Mouse (Mus musculus): ENCODE measurements around the gene Cd19.

Cd19 gene

DNA sequence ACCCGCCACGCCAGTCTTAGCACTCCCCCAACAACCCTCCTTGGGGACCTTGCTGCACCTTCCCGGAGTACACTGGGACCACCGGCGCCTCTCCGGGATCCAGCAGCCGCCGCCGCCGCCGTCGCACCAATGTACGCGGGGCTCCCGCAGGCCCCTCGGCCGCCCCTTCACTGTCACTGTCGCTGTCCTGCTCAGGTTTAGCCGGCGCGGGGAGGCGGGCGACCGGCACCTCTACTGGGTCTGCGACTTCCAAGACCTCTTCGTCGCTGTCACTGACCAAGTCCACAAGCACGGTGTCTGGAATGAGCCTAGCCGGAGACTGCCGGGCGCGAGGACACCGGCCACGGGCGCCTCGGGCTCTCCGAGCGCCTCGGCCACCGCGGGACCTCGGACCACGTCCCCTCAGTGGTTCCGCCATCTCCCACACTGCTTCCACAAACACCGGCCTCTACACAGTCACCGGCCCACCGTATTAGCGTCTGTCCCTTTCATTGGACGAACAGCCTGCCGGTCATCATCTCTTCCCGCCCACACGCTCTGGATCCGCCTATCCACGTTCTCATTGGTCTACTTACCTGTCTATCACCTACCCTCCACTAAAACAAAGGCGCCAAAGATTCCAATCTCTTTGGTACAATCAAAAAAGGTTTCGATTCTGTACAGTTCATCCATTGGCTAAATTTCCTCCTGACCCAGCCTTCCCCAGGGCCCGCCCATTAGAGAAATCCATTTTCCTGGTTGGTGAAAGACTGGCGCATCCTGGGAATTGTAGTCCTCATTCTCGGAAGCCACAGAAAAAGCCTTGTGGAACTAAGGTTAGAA lies 18.2 kb downstream of the Cd19 start, which contains the start of gene Nfatc2ip:
Gene Nfatc2ip (minus strand): TSS at position 440 of the 822 bp plus-strand sequence.
- in situ Hi-C loops (cut with MboI; ENCODE audit: unreplicated experiment in 2 of 2) = loop anchor here (5.0 kb wide), 2 partner anchors 41 to 76 kb away; no protein-coding TSS in a partner anchor

DNA sequence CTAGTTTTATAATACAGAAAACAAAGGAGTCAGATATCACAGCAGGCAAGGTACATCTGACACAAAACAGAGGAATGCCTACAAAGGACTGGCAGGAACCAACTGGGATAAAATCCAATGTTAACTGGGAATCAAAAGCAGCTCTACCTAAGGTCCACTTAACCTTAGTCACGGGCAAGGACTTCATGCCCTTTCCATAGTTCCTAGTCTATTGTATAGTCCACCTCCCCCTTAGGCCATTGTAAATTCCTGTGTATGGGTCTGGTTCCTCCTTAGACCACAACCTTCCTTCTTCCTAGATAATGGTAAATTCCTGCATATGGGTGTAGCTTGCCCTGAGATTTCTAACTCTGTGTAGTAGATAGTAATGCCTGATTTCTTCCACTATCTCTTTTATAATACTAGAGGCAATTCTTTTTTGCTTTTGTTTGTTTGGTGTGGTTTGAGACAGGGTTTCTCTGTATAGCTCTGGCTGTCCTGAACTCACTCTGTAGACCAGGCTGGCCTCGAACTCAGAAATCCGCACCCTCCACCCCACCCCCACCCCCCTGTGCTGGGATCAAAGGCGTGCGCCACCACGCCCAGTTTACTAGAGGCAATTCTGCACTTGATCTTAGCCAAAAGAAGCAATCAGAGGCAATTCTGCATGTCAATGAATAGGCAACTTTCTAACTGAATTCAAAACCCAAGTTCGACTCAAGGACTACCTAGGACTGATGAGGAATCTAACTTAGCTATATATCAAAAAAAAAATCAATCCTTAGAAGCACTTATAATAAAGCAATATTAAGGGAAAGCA lies 22.4 kb downstream of the Cd19 start:
- in situ Hi-C loops (cut with MboI; ENCODE audit: unreplicated experiment in 2 of 2) = loop anchor here in 1 of 2 experiments (5.0 kb wide), 1 partner anchor 135 kb away; no protein-coding TSS in a partner anchor

DNA sequence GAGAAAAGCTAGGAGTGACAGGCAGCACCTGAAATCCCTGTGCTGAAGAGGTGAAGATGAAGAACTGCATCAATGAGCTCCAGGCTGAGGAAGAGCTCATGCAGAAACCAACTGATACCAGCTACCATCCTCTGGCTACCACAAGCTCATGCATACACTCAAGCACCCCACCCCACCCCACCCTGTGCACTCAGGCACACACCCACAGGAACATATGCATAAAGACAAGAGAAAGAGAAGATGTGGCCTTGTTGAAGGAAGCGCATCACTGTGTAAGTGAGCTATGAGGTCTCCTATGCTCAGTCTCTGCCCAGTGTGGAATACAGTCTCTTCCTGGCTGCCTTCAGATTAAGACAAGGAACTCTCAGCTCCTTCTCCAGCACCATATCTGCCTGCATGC lies 26.5 kb downstream of the Cd19 start:
- in situ Hi-C loops (cut with MboI; ENCODE audit: unreplicated experiment in 2 of 2) = loop anchor here in 1 of 2 experiments (5.0 kb wide), 1 partner anchor 139 kb away; no protein-coding TSS in a partner anchor

DNA sequence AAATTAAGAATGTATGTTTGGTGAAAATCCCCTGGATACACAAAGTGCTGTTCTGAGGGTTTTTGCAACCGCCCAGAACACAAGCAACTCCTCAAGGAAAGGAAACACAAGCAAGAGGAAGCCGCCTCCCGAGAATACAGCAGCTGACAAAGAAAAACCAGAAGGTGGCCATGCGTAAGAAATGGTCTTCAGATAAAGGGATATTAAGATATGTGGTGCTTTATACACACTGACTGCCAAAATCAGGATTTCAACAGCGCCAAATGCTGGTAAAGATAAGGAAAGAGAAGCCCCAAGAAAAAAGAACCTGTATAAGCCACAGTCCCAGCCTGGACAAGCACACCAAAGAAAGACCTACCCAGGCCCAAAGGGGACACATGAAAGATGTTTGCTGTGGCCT lies 31.1 kb downstream of the Cd19 start:
- in situ Hi-C loops (cut with MboI; ENCODE audit: unreplicated experiment in 2 of 2) = no loop called here

DNA sequence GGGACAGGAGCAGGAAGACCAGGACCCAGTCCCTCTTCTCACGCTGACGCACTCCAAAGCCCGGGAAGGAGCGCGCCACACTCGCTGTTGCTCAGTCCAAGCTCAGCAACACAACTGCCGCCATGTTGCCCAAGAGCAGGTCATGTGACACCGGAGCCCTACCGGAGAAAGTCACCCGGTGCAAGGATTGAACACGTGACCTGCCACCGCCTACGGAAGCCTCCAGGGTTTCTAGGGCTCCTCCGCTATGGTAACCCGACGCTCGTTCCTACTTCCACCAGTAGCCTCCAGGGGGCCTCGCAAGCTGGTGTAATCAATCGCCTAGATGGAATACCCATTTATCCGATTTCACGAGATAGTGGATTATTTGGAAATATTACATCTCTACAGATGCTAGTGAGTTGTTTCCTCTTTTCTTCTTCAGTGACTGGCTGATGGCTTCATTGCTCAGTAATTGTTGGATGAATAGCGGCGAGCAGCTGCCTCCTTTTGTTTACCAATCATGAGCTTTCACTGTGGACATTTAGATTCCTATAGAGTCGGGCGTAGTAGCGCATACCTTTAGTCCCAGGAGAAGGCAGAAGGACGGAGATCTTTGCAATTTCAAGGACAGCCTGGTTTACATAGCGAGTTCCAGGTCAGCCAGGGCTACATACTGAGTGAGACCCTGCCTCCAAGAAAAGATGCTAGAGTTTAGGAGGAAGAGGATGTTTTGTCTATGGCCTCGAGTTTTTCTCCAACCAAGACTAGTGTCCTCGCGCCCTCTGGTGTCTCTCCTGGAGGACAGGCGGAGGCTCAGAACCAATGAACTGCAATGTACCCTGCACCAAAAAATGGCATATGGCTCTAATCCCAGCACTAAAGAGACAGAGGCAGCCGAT lies 37.2 kb downstream of the Cd19 start, which contains the start of gene Spns1:
Gene Spns1 (minus strand): TSS at position 173 of the 881 bp plus-strand sequence.
- in situ Hi-C loops (cut with MboI; ENCODE audit: unreplicated experiment in 2 of 2) = loop anchor here (5.0 kb wide), 2 partner anchors 55 to 115 kb away; no protein-coding TSS in a partner anchor

DNA sequence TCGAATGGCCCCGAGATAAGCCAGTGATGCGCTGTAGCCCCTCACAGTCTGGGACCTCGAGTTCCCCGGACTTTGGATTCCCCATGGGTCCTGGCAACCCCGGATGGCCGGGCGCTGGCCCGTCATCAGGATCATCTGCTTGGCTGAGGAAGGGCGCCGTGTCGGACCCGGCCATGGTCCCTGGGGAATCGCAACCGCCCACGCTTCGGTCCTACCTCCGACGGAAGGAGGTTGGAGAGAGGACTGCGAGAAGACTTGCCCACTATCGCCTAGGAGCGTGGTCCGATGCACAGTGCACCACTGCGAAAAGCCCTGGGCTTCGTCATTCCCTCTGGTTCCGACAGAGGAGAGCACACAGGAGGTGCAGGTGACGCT lies 37.8 kb downstream of the Cd19 start:
- in situ Hi-C loops (cut with MboI; ENCODE audit: unreplicated experiment in 2 of 2) = loop anchor here (5.0 kb wide), 2 partner anchors 55 to 115 kb away; no protein-coding TSS in a partner anchor

DNA sequence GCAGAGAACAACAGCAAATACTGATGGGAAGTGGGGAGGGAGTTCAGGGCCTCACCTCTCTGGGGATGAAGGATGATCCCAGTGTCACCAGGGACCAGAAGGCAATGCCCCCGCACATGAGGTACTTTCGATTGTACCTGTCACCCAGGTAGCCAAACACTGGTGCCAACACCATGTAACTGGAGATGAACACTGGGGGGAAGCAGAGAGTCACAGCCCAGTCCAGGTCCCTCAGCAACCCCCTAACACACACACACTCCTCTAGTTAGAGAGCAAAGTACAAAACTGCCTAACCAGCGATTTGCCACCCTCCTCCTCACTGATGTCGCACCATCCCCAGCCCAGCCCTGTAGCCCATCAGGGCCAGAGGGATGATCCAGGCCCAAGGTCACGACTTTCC lies 39.7 kb downstream of the Cd19 start:
- in situ Hi-C loops (cut with MboI; ENCODE audit: unreplicated experiment in 2 of 2) = loop anchor here (5.0 kb wide), 2 partner anchors 53 to 113 kb away; no protein-coding TSS in a partner anchor

DNA sequence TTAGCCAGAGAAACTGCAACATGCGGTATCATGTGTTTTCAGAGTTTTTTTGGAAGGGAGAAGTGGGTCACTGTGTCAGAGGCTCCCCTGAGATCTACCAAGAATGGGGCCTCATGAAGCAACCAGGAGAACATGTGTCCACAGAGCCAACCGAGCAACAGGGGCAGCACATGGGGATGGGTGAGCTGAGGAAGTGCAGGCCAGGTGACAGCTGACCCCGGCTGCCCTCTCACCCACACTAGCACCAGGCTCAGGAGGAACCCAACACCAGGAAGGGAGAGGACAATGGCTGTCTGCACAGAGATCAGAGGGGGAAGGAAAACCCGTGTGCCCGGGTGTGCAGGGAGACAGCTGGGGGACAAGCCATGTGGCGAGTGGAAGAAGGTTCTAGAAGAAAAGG lies 40.2 kb downstream of the Cd19 start:
- in situ Hi-C loops (cut with MboI; ENCODE audit: unreplicated experiment in 2 of 2) = no loop called here

DNA sequence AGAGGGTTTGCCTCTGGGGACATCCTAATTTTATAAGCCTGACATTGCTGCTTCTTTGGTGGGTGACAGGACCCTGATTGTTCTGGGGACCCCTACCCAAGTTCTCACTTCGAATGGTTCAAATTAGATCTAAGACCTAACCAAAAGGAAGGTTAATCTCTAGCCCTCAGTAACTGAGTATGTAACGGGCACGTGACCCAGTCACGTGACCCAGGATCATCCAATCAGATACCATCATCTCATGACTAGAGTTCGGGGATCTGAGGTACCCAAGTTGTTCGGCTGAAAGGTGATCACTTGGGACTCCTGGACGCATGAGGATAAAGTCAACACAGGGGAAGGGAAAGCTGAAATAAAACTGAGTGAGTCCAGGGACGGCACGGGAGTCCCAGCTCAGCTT lies 41.7 kb downstream of the Cd19 start:
- in situ Hi-C loops (cut with MboI; ENCODE audit: unreplicated experiment in 2 of 2) = no loop called here

DNA sequence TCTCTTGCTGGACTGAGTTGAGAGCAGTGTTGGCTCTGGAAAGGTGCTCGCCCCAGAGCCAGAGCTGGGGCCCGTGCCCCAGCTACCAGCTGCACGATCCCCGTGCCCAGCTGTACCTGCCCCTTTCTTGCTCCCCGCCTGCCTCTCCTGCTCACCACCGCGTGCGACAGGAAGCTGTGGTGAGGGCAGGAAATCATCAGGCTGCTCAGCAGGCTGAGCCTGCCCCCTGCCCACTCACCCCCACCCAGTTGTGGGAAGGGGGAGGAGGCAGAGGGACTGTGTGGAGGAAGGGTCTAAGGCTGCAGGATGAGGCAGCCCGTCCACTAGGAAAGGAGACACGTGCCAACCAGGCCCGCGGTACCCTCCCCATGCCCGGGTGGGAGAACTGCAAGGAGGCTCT lies 45.3 kb downstream of the Cd19 start, which contains the start of gene Lat:
Gene Lat (minus strand): TSS at position 178 of the 400 bp plus-strand sequence.
- in situ Hi-C loops (cut with MboI; ENCODE audit: unreplicated experiment in 2 of 2) = no loop called here

DNA sequence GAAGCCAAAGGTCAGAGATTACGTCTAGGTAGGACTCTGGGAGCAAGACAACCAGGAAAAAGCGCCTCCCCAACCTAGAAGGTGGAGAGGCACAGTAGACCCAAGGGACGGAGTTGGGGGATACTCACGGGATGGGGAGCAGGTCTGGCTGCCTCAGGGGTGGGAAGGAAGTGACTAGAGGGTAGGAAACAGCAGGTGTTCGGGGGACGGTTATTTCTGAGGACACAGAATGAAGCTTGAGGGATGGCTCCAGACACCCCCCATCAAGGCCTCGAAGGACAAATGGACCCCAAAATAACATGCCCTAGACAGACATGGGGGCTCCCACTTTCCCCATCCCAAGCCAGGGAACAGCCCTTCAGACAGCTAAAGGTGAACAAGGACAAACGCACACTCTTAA lies 46.3 kb downstream of the Cd19 start:
- in situ Hi-C loops (cut with MboI; ENCODE audit: unreplicated experiment in 2 of 2) = no loop called here

DNA sequence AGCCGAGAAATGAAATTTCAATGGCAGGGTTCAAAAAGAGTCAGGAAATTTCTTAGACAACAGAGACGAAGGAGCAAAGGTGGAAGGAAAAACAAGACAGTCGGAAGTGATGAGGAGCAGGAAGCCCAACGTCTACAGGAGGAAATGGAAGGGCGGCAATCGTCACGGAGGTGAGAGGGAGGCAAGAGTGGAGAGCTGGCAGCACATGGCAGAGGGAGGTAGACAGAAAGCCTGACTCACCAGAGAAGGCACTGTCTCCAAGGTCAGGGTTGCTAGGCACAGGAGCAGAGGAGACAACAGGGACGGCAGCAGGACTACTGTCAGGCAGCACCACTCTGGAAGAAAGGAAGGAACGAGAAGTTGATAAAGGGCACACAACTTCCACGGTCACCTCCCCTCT lies 47.1 kb downstream of the Cd19 start:
- in situ Hi-C loops (cut with MboI; ENCODE audit: unreplicated experiment in 2 of 2) = no loop called here

DNA sequence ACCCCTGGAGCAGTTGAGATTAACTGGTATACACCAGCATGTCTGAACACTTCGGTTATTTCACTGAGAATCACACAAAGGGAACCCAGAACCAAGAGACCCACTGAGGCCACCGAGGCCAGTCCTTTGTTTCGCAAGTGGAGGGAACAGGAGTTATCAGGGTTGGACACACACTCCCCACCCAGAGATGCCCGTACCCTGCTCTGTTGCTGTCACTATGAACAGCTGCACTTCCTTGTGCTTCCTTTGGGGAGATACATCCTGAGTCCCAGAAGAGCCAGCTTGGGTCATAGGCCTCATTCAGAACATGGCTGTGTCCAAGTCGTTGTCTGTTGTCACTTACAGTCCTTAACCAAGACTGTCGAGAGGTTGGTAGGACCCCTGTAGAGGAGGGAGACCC lies 51.7 kb downstream of the Cd19 start:
- in situ Hi-C loops (cut with MboI; ENCODE audit: unreplicated experiment in 2 of 2) = no loop called here

DNA sequence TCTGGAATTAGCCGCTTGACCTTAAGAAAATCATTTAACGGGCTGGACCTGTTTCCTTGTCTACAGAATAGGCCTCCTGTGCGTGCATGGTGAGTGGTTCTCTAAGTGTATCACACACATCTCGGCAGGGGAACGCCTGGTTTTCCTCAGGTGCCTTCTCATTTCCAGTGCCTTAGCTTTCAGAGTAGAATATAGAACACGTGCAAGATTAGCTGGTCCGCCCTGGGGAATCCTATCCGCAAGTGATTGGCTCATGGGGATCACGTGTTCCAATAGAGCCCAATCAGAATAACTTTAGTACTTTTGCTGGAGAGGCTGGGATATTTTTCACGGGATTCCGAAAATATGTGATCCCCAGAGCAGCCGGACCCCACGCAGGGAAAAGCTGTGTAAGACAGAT lies 55.6 kb downstream of the Cd19 start:
- in situ Hi-C loops (cut with MboI; ENCODE audit: unreplicated experiment in 2 of 2) = no loop called here

All from v-Abl transformed pro-B cells (cell line).